In genomic region chr11:3997978-3998720, GRCm38 (mm10) we compare ENCODE assay signal across 9 mouse cellular contexts. TPM values are rescaled to one million over a fixed set of nuclear protein-coding genes. Genes with fewer than 3 reads are reported as not detected.
DNase-seq lines count a peak whose midpoint lies in the region; ATAC-seq and TF ChIP-seq lines count a peak whose summit lies in the region.
"Had no signal": no experiment of that assay in that cellular context is flagged by ENCODE, and none has a peak within 500 bp of the region (broad histone marks: within the 10 kb centered on the region; RNA-seq: fewer than 3 reads in every experiment).

No protein-coding gene starts in this region.

- no peak for TF ChIP-seq CTCF in kidney, adult 2 months (conservative IDR thresholded peaks at IDR 0.05; ENCODE audit: insufficient read depth, insufficient read length, low read depth, low read length)
- TF ChIP-seq CTCF in brain, embryonic 14.5 days (IDR thresholded peaks at IDR 0.05; ENCODE audit: borderline replicate concordance, extremely low read depth, insufficient read depth, insufficient read length), result no peak

- TF ChIP-seq POLR2A in kidney, adult 2 months (IDR thresholded peaks at IDR 0.05; ENCODE audit: low read depth, low read length), result no peak
- no peak for TF ChIP-seq POLR2A in brain, embryonic 14.5 days (IDR thresholded peaks at IDR 0.05; ENCODE audit: borderline replicate concordance, extremely low read depth, insufficient read depth, insufficient read length, poor library complexity, severe bottlenecking)

- no peak overlapping the region for H3K27ac ChIP-seq in kidney, adult 2 months (ENCODE audit: insufficient read depth, low read depth, low read length)
- no peak overlapping the region for H3K27ac ChIP-seq in hindbrain, embryonic 10.5 days
- H3K27ac ChIP-seq in liver, embryonic 15.5 days (replicated peaks), result no peak overlapping the region
- H3K27ac ChIP-seq in stomach, embryonic 16.5 days (ENCODE audit: low read length), result no peak overlapping the region

- peak overlapping the region; percentile 2; the same call in 1 of the 2 replicates for H3K4me3 ChIP-seq in kidney, adult 2 months (ENCODE audit: insufficient read depth, low read depth, low read length)
- peak overlapping the region; percentile 47 for H3K4me3 ChIP-seq in hindbrain, embryonic 10.5 days
- H3K4me3 ChIP-seq in liver, embryonic 15.5 days (replicated peaks), result peak overlapping the region; percentile 28
- peak overlapping the region; percentile 39 for H3K4me3 ChIP-seq in stomach, embryonic 16.5 days (replicated peaks; ENCODE audit: low read length)

- H3K9me3 ChIP-seq in hindbrain, embryonic 10.5 days, result no peaks in the 10 kb centered on the region
- no peaks in the 10 kb centered on the region for H3K9me3 ChIP-seq in liver, embryonic 15.5 days (replicated peaks)
- H3K9me3 ChIP-seq in stomach, embryonic 16.5 days (replicated peaks; ENCODE audit: control insufficient read depth, low read length), result no peaks in the 10 kb centered on the region

- no peaks in the 10 kb centered on the region; the same call in 1 of the 2 replicates for H3K36me3 ChIP-seq in kidney, adult 2 months (ENCODE audit: control insufficient read depth, insufficient read depth, low read length)
- no peaks in the 10 kb centered on the region for H3K36me3 ChIP-seq in hindbrain, embryonic 10.5 days
- no peaks in the 10 kb centered on the region for H3K36me3 ChIP-seq in liver, embryonic 15.5 days (replicated peaks)
- H3K36me3 ChIP-seq in stomach, embryonic 16.5 days (ENCODE audit: control insufficient read depth, insufficient read depth, low read length), result no peaks in the 10 kb centered on the region; the same call in 1 of the 2 replicates

- 0 out of 2 replicates have a peak, but pooled peaks have one; percentile 18 for ATAC-seq in liver, embryonic 15.5 days (ENCODE audit: insufficient read depth)
- no peak for ATAC-seq in stomach, embryonic 16.5 days (ENCODE audit: insufficient read depth, low FRiP score)
- ATAC-seq: Patski had no signal

- no peaks in the 10 kb centered on the region for H3K27me3 ChIP-seq in kidney, adult 2 months (replicated peaks; ENCODE audit: control insufficient read depth, insufficient read depth, low read length)
- peaks cover 47% of the 10 kb centered on the region for H3K27me3 ChIP-seq in hindbrain, embryonic 10.5 days (ENCODE audit: insufficient read depth, poor library complexity, severe bottlenecking)
- peaks cover 38% of the 10 kb centered on the region for H3K27me3 ChIP-seq in liver, embryonic 15.5 days
- peaks cover 33% of the 10 kb centered on the region for H3K27me3 ChIP-seq in stomach, embryonic 16.5 days (ENCODE audit: control insufficient read depth, insufficient read depth, low read length)

- peak overlapping the region; percentile 48 for H3K4me2 ChIP-seq in liver, embryonic 15.5 days
- peak overlapping the region; percentile 52 for H3K4me2 ChIP-seq in stomach, embryonic 16.5 days (ENCODE audit: low read depth, low read length)

- H3K9ac ChIP-seq in liver, embryonic 15.5 days, result no peak overlapping the region
- no peak overlapping the region for H3K9ac ChIP-seq in stomach, embryonic 16.5 days (ENCODE audit: low read length)

- WGBS in kidney, adult 2 months, result 31% methylated on average over 66 of the region's 66 CpGs
- WGBS in hindbrain, embryonic 10.5 days, result 7% methylated on average over 66 of the region's 66 CpGs
- WGBS in liver, embryonic 15.5 days (ENCODE audit: insufficient replicate concordance), result 4% methylated on average over 66 of the region's 66 CpGs
- WGBS in stomach, embryonic 16.5 days, result 15% methylated on average over 66 of the region's 66 CpGs

- DNase-seq in kidney, adult 2 months, result no peak
- DNase-seq in kidney, adult 8-10 months, result no peak
- DNase-seq in brain, embryonic 14.5 days (ENCODE audit: low read depth), result peak; percentile 28
- DNase-seq in hindbrain, embryonic 10.5 days (ENCODE audit: low spot score), result peak; percentile 35
- DNase-seq in urinary bladder, postnatal 25 days (ENCODE audit: low spot score), result no peak
- DNase-seq in layer of hippocampus, postnatal 36 days, result no peak

- H3K4me1 ChIP-seq in kidney, adult 2 months (ENCODE audit: control insufficient read depth, insufficient read depth, low read length), result no peaks in the 10 kb centered on the region
- peaks cover 12% of the 10 kb centered on the region for H3K4me1 ChIP-seq in hindbrain, embryonic 10.5 days (replicated peaks)
- H3K4me1 ChIP-seq in liver, embryonic 15.5 days (replicated peaks), result no peaks in the 10 kb centered on the region
- 0 out of 2 replicates have a peak, but pooled peaks cover 5% of the 10 kb centered on the region for H3K4me1 ChIP-seq in stomach, embryonic 16.5 days (ENCODE audit: control insufficient read depth, insufficient read depth, low read length)

RNA-seq across cellular contexts. Expression of gene Gal3st1, which starts 14.7 kb away (rescaled TPM):
- 71.7 and 91.3 TPM in 2 replicates for polyA plus RNA-seq in kidney, adult 2 months (2012; rRNA removed)
- 3.2 and 5.3 TPM in 2 replicates for polyA plus RNA-seq in brain, embryonic 14.5 days (2012; rRNA removed)
- 1.1 and 1.3 TPM in 2 replicates for polyA plus RNA-seq in hindbrain, embryonic 10.5 days (2016; fragmentation: Nextera tagmentation; extraction: Ambion mirVana)
- 1.6 and 2.1 TPM in 2 replicates for polyA plus RNA-seq in liver, embryonic 15.5 days (2015; fragmentation: Nextera tagmentation; extraction: Ambion mirVana)
- 18.1 and 20.7 TPM in 2 replicates for polyA plus RNA-seq in stomach, embryonic 16.5 days (2015; fragmentation: Nextera tagmentation; extraction: Ambion mirVana)
- 10 to 100 TPM; 12.5 to 14.2 TPM for total RNA-seq in layer of hippocampus, postnatal 36 days (2021)

RNA-seq across cellular contexts. Expression of gene 4930556J24Rik, which starts 21.6 kb away (rescaled TPM):
- polyA plus RNA-seq in kidney, adult 2 months (2012; rRNA removed), result 0.34 and 0.73 TPM in 2 replicates
- 0.05 TPM in 1 of 2 replicates, not detected in the other for polyA plus RNA-seq in brain, embryonic 14.5 days (2012; rRNA removed)
- polyA plus RNA-seq in hindbrain, embryonic 10.5 days (2016; fragmentation: Nextera tagmentation; extraction: Ambion mirVana), result 0.13 and 0.22 TPM in 2 replicates
- polyA plus RNA-seq in liver, embryonic 15.5 days (2015; fragmentation: Nextera tagmentation; extraction: Ambion mirVana), result 0.17 TPM in 1 of 2 replicates, not detected in the other
- 0.12 and 0.20 TPM in 2 replicates for polyA plus RNA-seq in stomach, embryonic 16.5 days (2015; fragmentation: Nextera tagmentation; extraction: Ambion mirVana)
- under 1 TPM in 1 of 2 experiments, not detected in 1; 0.43 TPM for total RNA-seq in layer of hippocampus, postnatal 36 days (2021)

RNA-seq across cellular contexts. Expression of gene Sec14l4, which starts 33.1 kb away (rescaled TPM):
- polyA plus RNA-seq in kidney, adult 2 months (2012; rRNA removed), result 0.36 and 0.39 TPM in 2 replicates
- polyA plus RNA-seq in brain, embryonic 14.5 days (2012; rRNA removed), result 0.05 TPM in 1 of 2 replicates, not detected in the other
- polyA plus RNA-seq in hindbrain, embryonic 10.5 days (2016; fragmentation: Nextera tagmentation; extraction: Ambion mirVana), result not detected in 2 replicates
- 3.6 and 5.1 TPM in 2 replicates for polyA plus RNA-seq in liver, embryonic 15.5 days (2015; fragmentation: Nextera tagmentation; extraction: Ambion mirVana)
- polyA plus RNA-seq in stomach, embryonic 16.5 days (2015; fragmentation: Nextera tagmentation; extraction: Ambion mirVana), result 1.1 and 1.4 TPM in 2 replicates
- under 1 TPM; 0.13 to 0.40 TPM for total RNA-seq in layer of hippocampus, postnatal 36 days (2021)
- polyA plus RNA-seq: Patski had no signal

RNA-seq across cellular contexts. Expression of gene Pes1, which starts 34.4 kb away (rescaled TPM):
- 33.3 and 33.8 TPM in 2 replicates for polyA plus RNA-seq in kidney, adult 2 months (2012; rRNA removed)
- polyA plus RNA-seq in brain, embryonic 14.5 days (2012; rRNA removed), result 57.9 and 58.0 TPM in 2 replicates
- polyA plus RNA-seq in hindbrain, embryonic 10.5 days (2016; fragmentation: Nextera tagmentation; extraction: Ambion mirVana), result 81.8 and 98.2 TPM in 2 replicates
- 36.5 and 37.2 TPM in 2 replicates for polyA plus RNA-seq in liver, embryonic 15.5 days (2015; fragmentation: Nextera tagmentation; extraction: Ambion mirVana)
- polyA plus RNA-seq in stomach, embryonic 16.5 days (2015; fragmentation: Nextera tagmentation; extraction: Ambion mirVana), result 73.8 and 79.0 TPM in 2 replicates
- 10 to 100 TPM; 33.0 to 35.3 TPM for total RNA-seq in layer of hippocampus, postnatal 36 days (2021)

Comparison
In these comparisons a context has a peak if more than half of its experiments do, and no peak if none do; other contexts are left out.
1. DNase-seq: peak in brain, embryonic 14.5 days (single experiment) and hindbrain, embryonic 10.5 days (single experiment); none in kidney, adult 2 months (single experiment), kidney, adult 8-10 months (0 of 2), urinary bladder, postnatal 25 days (single experiment) and layer of hippocampus, postnatal 36 days (0 of 2).
2. Peak in every context shown above with its lines, with median percentiles within 50 percentile points of each other: H3K4me3 ChIP-seq.